Mouse (Mus musculus) C2C12 (cell line): ENCODE measurements around the gene Frmd4a. TPM values are rescaled to one million over a fixed set of nuclear protein-coding genes. Genes with fewer than 3 reads are reported as not detected.

Experiments used
- H3K27me3 ChIP-seq: one replicate; pipeline ENCODE4 v1.6.1; 2011; ENCODE audit not compliant: control insufficient read depth, insufficient read depth, insufficient read length
- H3K36me3 ChIP-seq: one replicate; pipeline ENCODE4 v1.6.1; 2011; ENCODE audit not compliant: control insufficient read depth, insufficient read depth
- H3K4me3 ChIP-seq: one replicate; pipeline ENCODE4 v1.5.1; 2011; ENCODE audit warnings: mild to moderate bottlenecking, control low read depth; ENCODE audit not compliant: poor library complexity, insufficient read depth, severe bottlenecking
- H3K79me2 ChIP-seq: one replicate; pipeline ENCODE4 v1.6.1; 2011; ENCODE audit not compliant: control insufficient read depth, insufficient read depth
- H3K79me3 ChIP-seq: one replicate; pipeline ENCODE4 v1.6.1; 2011; ENCODE audit warnings: low read depth, control low read depth
- H3ac ChIP-seq: one replicate; pipeline ENCODE3; 2011; ENCODE audit warnings: low read depth; ENCODE audit not compliant: control insufficient read depth, insufficient read length
- CEBPB ChIP-seq: IDR thresholded peaks from one replicate; pipeline ENCODE4 v1.6.1; 2011; ENCODE audit warnings: low read depth, mild to moderate bottlenecking, control low read depth, moderate library complexity
- CTCF ChIP-seq: IDR thresholded peaks from one replicate; pipeline ENCODE4 v1.5.1; 2011; ENCODE audit not compliant: control insufficient read depth, insufficient read depth, insufficient read length
- FOSL1 ChIP-seq: IDR thresholded peaks from one replicate; pipeline ENCODE4 v1.8.0; 2011; ENCODE audit warnings: mild to moderate bottlenecking, low read length; ENCODE audit not compliant: poor library complexity, insufficient read depth, severe bottlenecking
- MAX ChIP-seq: IDR thresholded peaks from one replicate; pipeline ENCODE4 v1.6.1; 2011; ENCODE audit warnings: mild to moderate bottlenecking, control low read depth
- MYOD1 ChIP-seq: IDR thresholded peaks from one replicate; pipeline ENCODE4 v1.6.1; 2011; ENCODE audit warnings: low read depth; ENCODE audit not compliant: control insufficient read depth, insufficient read length
- MYOG ChIP-seq: IDR thresholded peaks from one replicate; pipeline ENCODE4 v1.6.1; 2011; ENCODE audit not compliant: control insufficient read depth, insufficient read length; ENCODE audit errors: extremely low read depth
- USF1 ChIP-seq: IDR thresholded peaks from one replicate; pipeline ENCODE4 v1.6.1; 2011; ENCODE audit warnings: low read depth, mild to moderate bottlenecking, control low read depth, moderate library complexity
- polyA plus RNA-seq: library from polyadenylated mRNA; unstranded; fragments of >200 nt; fragmentation: generic; extraction: Trizol; gene quantifications from one replicate; pipeline ENCODE4 v1.2.1, GENCODE M21; 2012; ENCODE audit warnings: missing spikeins

Gene Frmd4a
- polyA plus RNA-seq, 1 experiment = 32.7 TPM

- H3K79me3 ChIP-seq = peaks cover 34% of the 10 kb centered on the region
- H3K79me2 ChIP-seq = peaks cover 54% of the 10 kb centered on the region
- H3K27me3 ChIP-seq = no peaks in the 10 kb centered on the region
- TF ChIP-seq USF1 (no peak), CTCF (no peak), MYOG (no peak), MAX (no peak), CEBPB (no peak), FOSL1 (no peak), MYOD1 (no peak)
- H3K4me3 ChIP-seq = no peak overlapping the region
- peaks cover 30% of the 10 kb centered on the region for H3K36me3 ChIP-seq
- H3ac ChIP-seq = no peak overlapping the region
Measured at GRCm38 (mm10) chr2:4649646-4650045, 632.1 kb downstream of the Frmd4a start.

GRCm38 (mm10) chr2:4651500-4652285, 634.2 kb downstream of the Frmd4a start, which contains the start of gene Prpf18:
Prpf18 (minus strand) TSS chr2:4652113.
- Histone ChIP-seq H3K36me3 (peaks cover 19% of the 10 kb centered on the region), H3K79me3 (peaks cover 34% of the 10 kb centered on the region), H3K4me3 (peak within 1 kb of the TSS; percentile 98), H3ac (peak within 1 kb of the TSS; percentile 64), H3K27me3 (no peaks in the 10 kb centered on the region), H3K79me2 (peaks cover 50% of the 10 kb centered on the region)
- TF ChIP-seq CTCF = peak; percentile 47
- no peak for TF ChIP-seq MYOD1
- TF ChIP-seq MAX = peak; percentile 68
- no peak for TF ChIP-seq USF1
- TF ChIP-seq FOSL1 = no peak
- no peak for TF ChIP-seq MYOG
- no peak for TF ChIP-seq CEBPB

DNA sequence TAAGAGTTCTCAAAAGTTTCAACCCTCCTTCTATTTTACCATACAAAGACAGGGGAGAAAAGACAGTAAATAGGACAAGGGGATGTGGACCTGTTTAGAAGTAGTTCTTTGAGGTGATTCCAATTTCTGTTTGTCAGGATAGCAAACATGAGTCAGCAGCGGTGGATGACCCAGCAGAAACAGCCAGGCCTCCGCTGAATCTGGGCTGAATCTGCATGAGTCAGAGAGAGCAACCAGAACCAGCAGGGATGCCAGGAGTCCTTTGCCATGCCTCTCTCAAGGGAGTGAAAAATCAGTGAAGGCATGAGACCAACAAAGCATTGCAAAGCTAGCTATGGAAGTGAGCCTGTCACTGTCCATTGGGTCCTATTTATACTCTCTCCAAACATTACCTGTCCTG, 643.2 kb downstream of the Frmd4a start:
- TF ChIP-seq MYOG = no peak
- no peak for TF ChIP-seq MYOD1
- TF ChIP-seq CEBPB = no peak
- no peak for TF ChIP-seq USF1
- TF ChIP-seq MAX = no peak
- no peak for TF ChIP-seq FOSL1
- TF ChIP-seq CTCF = no peak

More for the DNA sequence above, 643.2 kb downstream of the Frmd4a start:
- no peaks in the 10 kb centered on the region for H3K36me3 ChIP-seq
- no peaks in the 10 kb centered on the region for H3K79me2 ChIP-seq
- no peak overlapping the region for H3ac ChIP-seq
- H3K27me3 ChIP-seq = no peaks in the 10 kb centered on the region
- no peak overlapping the region for H3K4me3 ChIP-seq
- H3K79me3 ChIP-seq = no peaks in the 10 kb centered on the region
